Mouse (Mus musculus) kidney, adult 9 months (tissue): Measurements from ENCODE around the gene Fubp1.
A peak's percentile ranks its signal among the peaks of the same experiment; 100 is the strongest.
"Not testable (repeated sequence)": the region's sequence is repeated elsewhere in the genome, so short reads cannot be mapped to it uniquely, and the experiment has no call there.

Experiments
- DNase-seq: peaks from one replicate; pipeline ENCODE4 v3.0.0; 2022

Fubp1 gene

DNA sequence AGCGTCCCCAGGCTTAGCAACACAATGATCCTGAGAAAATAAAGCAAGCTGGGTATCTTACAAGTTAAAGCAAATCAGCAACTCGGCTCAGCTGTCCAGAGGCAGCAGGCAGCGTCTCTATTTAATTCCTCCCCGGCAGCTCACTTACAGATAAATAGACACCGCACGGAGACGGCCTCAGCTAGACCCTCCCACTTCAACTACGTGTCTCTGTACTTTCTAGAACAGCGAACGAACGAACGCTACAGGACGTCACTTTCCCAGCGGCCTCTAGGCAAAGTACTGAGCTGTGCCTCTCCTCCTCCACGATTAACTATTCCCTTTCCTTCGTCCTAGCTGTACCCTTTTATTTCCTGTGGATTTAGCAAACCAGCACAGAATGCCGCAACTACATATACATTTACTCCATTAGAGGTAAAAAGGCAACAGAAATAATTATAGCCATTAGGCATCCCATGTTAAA lies 16.6 kb upstream of the Fubp1 start:
- peak; percentile 93 for DNase-seq

- DNase-seq, result not testable (repeated sequence)
Observed at GRCm38 (mm10) chr3:152197246-152197645, 13.0 kb upstream of the Fubp1 start.

- DNase-seq, result no peak
Observed at GRCm38 (mm10) chr3:152199125-152199524, 11.1 kb upstream of the Fubp1 start.

GRCm38 (mm10) chr3:152201181-152201580 lies 9.0 kb upstream of the Fubp1 start:
- no peak for DNase-seq

DNA sequence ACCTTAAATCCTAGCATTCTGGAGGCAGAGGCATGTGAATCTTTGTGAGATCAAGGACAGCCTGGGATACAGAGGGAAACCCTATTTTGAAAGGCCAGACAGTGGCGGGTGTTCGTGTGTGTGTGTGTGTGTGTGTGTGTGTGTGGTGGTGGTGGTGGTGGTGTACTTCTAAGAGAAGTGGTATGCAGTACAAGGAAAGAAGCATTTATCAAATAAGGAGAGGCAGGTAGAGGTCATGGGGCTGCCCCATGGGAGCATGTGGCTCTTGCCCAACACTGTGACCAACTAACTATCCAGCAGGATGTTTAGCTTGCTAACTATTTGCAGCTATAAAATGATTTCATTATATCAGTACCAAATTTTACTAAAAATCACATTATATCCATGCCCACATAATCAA lies 8.6 kb upstream of the Fubp1 start:
- DNase-seq, result no peak

DNA sequence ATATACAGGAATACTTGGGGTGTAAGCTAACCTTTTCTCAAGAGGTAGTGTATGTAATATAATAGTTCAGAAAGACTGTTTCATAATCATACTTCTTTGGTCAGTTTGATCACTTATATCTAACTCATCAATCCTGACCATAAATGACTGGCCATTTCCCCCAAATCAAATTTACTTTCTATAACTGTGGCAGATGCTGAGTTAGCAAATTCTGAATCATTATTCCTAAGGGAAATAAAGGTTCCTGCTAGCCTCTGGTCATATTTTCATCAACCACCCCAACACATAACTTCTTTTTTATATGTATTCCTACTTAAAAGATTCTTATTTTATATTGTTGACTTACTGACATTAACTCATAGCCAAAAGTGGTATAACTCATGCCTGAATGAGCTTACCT lies 7.3 kb upstream of the Fubp1 start:
- no peak for DNase-seq

DNA sequence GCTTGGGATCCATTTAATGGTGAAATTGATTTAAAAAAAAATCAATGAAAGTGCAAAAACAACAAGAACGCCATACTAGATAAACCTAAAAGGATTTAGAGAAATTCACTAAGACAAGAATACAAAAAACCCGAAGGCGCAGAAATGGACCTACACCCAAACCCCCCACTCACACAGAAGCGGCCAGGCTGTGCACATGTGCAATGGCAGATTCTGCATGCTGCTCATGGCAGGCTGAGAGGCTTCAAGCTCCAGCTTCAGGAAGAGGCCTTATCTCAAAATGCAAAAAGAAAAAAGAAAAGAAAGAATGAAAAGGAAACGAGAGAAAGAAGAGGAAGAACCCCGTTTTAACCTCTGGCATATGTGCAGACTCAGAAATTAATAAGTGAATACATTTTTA lies 6.8 kb upstream of the Fubp1 start:
- no peak for DNase-seq

GRCm38 (mm10) chr3:152203996-152204395 lies 6.2 kb upstream of the Fubp1 start:
- no peak for DNase-seq

- DNase-seq, result no peak
Observed at GRCm38 (mm10) chr3:152204577-152204976, 5.6 kb upstream of the Fubp1 start.

DNA sequence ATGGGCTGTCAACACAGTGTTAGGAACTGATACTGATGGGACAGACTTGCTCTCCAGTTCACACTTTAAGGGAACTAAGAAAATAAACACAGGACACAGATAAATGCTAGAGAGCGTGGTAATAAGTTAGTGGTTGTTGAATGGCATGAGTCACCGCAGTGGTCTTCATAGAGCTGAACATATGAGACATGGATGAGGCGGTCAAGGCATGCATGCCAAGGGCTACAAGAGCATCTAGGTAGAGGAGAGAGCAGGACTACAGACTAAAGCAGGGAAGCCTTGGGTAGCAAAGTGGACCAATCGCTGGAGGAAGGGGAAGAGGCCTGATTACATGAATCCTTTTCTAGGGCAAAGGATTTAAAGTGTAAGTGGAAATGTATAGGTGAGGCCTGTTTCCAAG lies 3.1 kb upstream of the Fubp1 start:
- no peak for DNase-seq

- DNase-seq, result peak; percentile 37
Observed at GRCm38 (mm10) chr3:152208096-152208885, 1.9 kb upstream of the Fubp1 start.

DNA sequence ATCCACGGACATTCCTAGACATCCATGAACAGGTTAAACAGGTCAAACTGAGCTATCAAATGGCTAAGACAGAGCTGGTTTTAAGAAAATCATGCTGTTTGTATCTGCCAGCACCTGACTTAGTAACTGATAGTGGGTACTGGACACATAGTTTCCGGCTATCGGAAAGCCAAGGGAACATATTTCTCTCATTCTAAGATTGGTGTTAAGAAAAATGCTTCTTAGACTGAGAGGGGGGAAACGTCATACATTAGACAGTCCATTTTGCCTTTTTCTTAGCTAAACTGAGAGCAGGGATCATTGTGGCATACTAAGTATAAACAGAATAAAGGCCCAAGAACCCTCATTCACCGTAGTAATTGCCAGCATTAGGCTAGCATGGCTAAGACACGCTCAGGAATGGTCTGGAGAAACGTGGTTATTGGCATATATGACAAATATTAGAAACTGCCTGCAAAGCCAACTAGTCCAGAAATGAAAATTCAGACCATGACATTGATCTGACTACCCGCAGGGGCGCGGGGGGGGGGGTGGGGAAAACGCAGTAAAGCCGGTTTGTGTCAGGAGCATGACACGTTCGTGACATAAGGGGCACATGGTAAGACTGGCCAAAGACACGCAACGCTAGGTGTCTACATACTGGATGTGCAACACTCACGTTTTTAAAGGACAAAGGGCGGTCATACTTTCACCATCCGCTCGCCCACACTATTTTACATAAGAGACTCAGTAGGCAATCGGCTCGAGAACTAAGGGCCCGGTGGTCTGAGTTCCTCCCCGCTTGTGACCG lies 850 bp upstream of the Fubp1 start:
- peak; percentile 63 for DNase-seq

GRCm38 (mm10) chr3:152210728-152211391 lies 638 bp downstream of the Fubp1 start:
- DNase-seq, result peak; percentile 70

DNA sequence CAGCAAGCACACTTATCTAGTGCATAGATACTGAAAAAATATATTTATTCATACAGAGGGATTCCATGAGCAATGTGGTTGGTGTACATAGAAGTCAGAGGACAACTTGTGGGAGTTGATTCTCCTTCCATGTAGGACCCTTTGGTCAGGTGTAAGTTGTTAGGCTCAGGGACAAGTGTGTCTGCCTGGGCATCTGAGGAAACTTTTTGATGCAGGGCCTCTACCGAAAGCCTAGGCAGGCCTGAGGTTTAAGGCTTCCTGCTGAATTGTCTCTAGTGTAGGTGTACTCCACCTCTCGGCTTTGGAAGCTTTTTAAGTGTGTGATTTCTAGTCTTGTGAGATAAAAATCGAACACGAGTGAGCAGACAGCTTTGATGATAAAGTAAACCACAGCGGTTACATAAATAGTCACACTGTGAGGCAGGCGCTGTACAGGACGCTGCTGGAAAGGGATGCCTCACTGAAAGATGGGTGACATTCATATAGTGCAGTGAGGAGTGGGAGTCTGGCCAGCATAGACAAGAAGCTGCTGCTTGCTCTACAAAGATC lies 1.6 kb downstream of the Fubp1 start:
- no peak for DNase-seq

DNA sequence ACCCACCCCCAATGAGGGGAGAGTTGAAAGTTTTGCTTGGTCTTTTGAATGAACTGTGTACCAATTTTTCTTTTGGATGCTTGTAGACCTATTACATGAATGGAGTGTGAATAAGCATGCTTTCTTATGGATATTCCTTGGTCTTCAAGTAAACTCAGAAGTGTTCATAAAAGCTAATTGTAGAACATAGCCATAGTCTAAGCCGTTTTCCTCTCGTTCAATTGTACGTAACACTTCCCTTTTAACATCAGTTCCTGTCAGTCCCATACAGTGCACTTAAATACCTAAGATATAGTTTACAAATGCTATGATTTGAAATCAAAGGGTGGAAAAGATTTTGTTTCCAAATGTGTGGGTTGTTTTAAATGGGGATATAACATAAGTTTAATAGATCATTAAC lies 3.2 kb downstream of the Fubp1 start:
- DNase-seq, result no peak

- DNase-seq, result no peak
Observed at GRCm38 (mm10) chr3:152224918-152225317, 14.7 kb downstream of the Fubp1 start.

GRCm38 (mm10) chr3:152225906-152226305 lies 15.7 kb downstream of the Fubp1 start:
- DNase-seq, result peak; percentile 56

GRCm38 (mm10) chr3:152228843-152229242 lies 18.6 kb downstream of the Fubp1 start:
- peak; percentile 32 for DNase-seq

GRCm38 (mm10) chr3:152229271-152229670 lies 19.0 kb downstream of the Fubp1 start:
- peak; percentile 61 for DNase-seq

DNA sequence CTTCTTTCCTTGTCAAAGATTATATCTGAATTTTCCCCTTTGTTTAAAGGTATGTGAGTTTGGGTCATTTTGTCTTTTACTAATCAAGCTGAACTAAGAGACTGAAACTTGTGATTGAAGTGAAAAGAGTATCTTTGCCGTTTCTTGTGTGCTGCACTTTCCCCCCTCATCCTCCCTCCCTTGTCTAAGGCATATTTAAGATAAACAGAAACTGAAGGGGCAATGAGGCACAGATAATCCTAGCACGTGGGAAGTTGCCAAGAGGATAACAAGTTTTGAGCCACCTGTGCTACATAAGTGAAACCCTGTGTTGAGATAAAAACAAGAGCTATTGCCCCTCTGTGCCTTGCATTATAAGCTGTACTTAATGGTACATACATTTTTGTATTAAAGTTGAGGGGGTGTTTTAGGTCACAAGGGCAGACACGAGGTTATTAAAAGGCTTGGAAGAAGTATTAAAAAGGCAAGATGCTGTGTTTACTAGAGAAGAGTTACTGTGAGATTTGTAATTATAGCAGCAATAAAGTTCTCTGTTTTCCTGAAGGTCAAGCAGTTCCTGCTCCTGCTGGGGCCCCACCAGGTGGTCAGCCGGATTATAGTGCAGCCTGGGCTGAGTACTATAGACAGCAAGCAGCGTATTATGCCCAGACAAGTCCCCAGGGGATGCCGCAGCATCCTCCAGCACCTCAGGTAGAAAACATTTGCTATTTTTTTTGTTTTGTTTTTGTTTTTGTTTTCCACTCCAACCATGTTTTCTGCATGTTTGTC lies 21.3 kb downstream of the Fubp1 start:
- DNase-seq, result no peak

DNA sequence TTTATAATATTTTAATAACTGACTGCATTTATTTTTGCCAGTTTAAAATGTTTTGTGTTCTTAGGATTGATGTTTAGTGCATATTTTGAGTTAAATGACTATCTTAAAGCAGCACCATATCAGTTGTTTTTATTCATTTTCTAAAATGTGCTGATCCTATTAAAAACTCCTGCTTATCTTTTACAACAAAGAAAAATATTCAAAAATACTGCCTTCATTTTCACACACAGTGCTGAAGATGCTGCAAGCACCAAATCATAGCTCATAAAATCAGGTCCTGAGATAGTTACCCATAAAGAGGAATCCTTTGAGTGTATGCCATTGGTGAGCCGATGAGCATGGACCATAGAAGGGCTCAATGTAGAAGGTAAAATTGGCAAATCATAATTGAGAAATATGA lies 25.0 kb downstream of the Fubp1 start:
- no peak for DNase-seq

DNA sequence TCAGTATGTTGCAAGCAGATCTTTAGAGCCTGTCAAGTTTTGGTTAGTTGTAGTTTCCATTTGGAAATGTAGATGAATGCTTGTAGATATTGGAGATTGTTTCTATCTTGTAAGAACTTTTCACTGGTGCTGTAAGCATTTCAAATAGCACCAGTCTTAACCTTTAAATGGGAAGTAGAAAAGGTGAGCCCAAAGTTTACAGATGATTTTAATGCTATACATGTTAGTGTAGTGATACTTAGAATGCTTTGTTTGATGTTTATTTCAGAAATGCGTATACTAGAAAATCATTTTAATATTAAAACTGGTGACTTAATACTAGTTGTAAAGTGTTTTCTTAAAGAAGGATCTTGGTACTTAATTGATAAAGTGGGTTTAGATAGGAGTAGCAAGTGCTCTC lies 25.6 kb downstream of the Fubp1 start:
- DNase-seq, result no peak

GRCm38 (mm10) chr3:152238836-152239235 lies 28.6 kb downstream of the Fubp1 start:
- DNase-seq, result peak; percentile 86
